Mouse (Mus musculus): ENCODE results near the gene Fndc3b. TPM values are rescaled to one million over a fixed set of nuclear protein-coding genes. Genes with fewer than 3 reads are reported as not detected.

Fndc3b gene
- 6.1 and 7.7 TPM in 2 replicates for polyA plus RNA-seq (2015; fragmentation: Nextera tagmentation; extraction: Ambion mirVana)

DNA sequence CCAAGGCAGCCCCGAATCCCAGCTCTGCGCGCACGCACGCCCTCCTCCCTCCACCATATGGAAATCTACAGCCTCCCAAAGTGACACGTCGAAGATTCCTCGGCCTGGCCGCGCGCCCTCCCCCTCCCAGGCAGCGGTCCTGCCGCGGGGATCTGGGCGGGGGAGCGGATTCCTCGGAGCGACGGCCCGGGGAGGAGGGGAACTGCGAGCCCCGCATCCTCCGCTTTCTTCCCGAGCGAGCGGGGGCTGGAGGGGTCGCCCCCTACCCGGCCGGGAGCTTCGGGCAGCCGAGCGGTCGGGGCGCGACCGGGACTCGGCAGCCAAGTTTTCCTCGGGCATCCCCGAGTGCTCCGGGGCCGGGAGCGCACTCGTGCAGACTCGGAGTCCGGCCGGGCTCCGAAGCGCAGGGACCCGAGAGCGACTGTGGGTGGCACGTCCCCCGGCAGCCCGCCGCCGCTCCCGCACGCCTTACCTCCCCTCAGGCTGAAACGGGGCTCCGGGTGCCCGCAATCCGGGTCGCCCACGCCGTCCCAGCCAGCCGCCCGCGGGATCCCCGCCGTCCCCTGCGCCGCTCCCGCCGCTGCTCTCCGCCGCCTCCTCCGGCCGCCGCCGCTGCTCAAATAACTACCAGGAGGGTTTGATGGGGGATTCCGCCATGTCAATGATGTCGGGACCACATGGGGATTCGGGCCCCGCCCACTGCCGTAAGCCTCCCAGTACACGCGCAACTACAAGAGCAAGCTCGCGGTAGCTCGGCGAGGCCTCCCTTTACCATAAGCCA lies at the start of gene Fndc3b:
Fndc3b (minus strand) TSS at position 660 of the 781 bp plus-strand sequence.
- Histone ChIP-seq H3K4me1 (peaks cover 17% of the 10 kb centered on the region), H3K36me3 (no peaks in the 10 kb centered on the region), H3K4me2 (replicated peaks) (peak within 1 kb of the TSS; percentile 77), H3K27ac (replicated peaks) (peak within 1 kb of the TSS; percentile 94), H3K4me3 (peak within 1 kb of the TSS; percentile 82), H3K9me3 (no peaks in the 10 kb centered on the region), H3K27me3 (no peaks in the 10 kb centered on the region), H3K9ac (replicated peaks) (peak within 1 kb of the TSS; percentile 71)
- under 1% methylated on average over 88 of the region's 90 CpGs for WGBS
- peak; percentile 96 for ATAC-seq (replicated peaks)

DNA sequence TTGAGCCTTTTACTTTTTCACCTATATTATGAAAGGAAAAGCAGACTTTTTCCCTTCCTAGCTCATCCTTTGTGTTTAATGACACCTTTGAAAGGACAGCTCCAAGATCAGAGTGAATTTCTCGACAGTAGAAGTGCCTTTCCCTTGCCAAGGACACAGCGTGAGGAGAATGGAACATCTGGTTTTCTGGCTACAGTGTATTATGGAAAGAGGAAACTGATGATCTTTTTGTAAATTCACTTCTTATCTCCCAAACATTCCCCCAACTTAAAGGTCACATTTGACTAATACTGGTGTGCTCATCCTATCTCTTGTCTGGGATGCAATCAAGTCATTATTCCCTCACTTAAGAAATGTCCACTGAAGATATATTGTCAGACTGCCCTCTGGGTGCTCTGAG lies 49.2 kb upstream of the Fndc3b start:
- no peak for ATAC-seq (replicated peaks)
- no peaks in the 10 kb centered on the region for H3K27me3 ChIP-seq
- no peaks in the 10 kb centered on the region for H3K4me1 ChIP-seq
- no peak overlapping the region for H3K9ac ChIP-seq (replicated peaks)
- WGBS = 90% methylated on average over 2 of the region's 2 CpGs
- no peak overlapping the region for H3K27ac ChIP-seq (replicated peaks)
- H3K36me3 ChIP-seq = no peaks in the 10 kb centered on the region
- H3K4me2 ChIP-seq (replicated peaks) = no peak overlapping the region
- H3K9me3 ChIP-seq = no peaks in the 10 kb centered on the region
- no peak overlapping the region for H3K4me3 ChIP-seq

DNA sequence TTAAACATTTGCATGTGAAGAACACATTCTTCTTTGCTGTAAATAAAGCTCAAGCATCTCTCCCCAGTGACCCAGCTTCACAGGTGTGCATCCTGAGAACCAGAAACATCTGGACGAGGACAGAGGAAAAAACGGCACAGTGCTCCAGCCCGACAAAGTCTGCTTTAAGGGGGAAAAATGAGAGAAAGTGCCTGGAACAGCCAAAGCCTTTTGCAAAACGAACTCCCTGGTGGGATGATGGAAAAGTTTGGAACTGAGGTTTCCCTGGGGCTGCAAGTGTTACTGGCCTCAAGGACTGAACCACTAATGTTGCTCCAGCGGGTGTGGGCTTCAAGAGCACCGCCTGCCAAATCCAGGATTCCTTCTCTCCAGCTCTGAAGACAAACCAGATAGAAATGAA lies 47.9 kb upstream of the Fndc3b start:
- H3K4me3 ChIP-seq = no peak overlapping the region
- H3K27ac ChIP-seq (replicated peaks) = no peak overlapping the region

DNA sequence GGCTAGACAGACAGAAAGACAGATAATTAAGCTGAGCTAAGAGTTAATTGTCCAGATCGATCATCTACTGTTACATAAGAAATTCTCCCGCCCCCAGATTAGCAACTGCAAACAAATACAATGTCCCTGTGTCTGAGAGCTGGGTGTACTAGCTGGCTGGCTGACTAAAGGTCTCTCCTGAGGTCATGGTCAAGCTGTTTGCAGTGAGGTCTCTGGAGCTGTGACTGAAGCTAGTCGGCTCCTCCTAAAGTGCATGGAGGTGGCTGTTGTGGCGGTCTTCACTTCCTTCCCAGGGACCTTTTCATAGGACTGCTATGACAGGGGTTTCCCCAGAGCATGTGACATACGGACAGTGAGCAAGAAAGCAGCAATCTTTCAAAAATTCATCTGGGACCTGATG lies 40.5 kb upstream of the Fndc3b start:
- no peaks in the 10 kb centered on the region for H3K36me3 ChIP-seq
- no peaks in the 10 kb centered on the region for H3K27me3 ChIP-seq
- no peak for ATAC-seq (replicated peaks)
- no peaks in the 10 kb centered on the region for H3K9me3 ChIP-seq
- H3K4me3 ChIP-seq = no peak overlapping the region
- H3K9ac ChIP-seq (replicated peaks) = no peak overlapping the region
- no peak overlapping the region for H3K27ac ChIP-seq (replicated peaks)
- no peaks in the 10 kb centered on the region for H3K4me1 ChIP-seq
- no peak overlapping the region for H3K4me2 ChIP-seq (replicated peaks)
- 71% methylated on average over 5 of the region's 5 CpGs for WGBS

More for the DNA sequence above, 47.9 kb upstream of the Fndc3b start:
- Histone ChIP-seq H3K9me3 (no peaks in the 10 kb centered on the region), H3K4me1 (no peaks in the 10 kb centered on the region), H3K9ac (replicated peaks) (no peak overlapping the region), H3K4me2 (replicated peaks) (no peak overlapping the region), H3K36me3 (no peaks in the 10 kb centered on the region), H3K27me3 (no peaks in the 10 kb centered on the region)
- 64% methylated on average over 6 of the region's 6 CpGs for WGBS
- ATAC-seq (replicated peaks) = no peak

DNA sequence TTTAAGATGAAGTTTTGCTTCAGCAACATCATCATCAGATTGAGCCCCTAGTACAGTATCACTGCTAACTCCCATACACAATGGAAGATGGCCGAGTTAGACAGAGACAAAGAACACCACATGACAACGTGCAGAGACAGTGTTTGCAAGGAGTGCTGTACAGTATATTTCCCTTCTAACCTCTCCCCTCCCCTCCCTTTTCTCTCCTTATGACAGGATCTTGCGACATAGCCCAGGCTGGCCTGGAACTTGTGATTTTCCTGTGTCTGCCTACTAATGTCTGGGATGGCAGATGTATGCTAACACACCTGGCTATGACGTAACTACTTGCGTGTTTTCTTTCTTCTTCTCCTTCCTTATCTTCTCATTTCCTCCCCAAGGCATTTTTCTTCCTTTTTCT lies 40.0 kb upstream of the Fndc3b start:
- Histone ChIP-seq H3K4me1 (no peaks in the 10 kb centered on the region), H3K27ac (replicated peaks) (no peak overlapping the region), H3K4me2 (replicated peaks) (no peak overlapping the region), H3K36me3 (no peaks in the 10 kb centered on the region), H3K9ac (replicated peaks) (no peak overlapping the region), H3K4me3 (no peak overlapping the region), H3K9me3 (no peaks in the 10 kb centered on the region), H3K27me3 (no peaks in the 10 kb centered on the region)
- no peak for ATAC-seq (replicated peaks)
- 84% methylated on average over 5 of the region's 5 CpGs for WGBS

DNA sequence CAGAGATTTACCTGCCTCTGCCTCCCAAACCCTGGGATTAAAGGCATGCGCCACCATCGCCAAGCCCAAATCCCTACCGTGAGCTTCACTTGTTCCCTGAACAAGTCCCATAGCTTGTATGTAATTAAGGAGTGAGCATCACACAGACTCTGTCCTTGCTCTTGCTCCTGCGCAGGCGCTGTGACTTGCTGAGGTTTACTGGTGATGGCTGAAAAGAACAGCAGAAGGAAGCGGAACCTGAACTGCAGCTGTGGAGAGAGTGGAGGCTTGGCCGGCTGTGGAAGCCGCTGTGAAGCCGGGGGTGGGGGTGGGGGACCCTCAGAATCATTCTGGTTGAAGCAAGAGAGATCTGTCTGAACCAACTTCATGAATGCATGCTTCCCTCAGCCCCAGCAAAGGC lies 34.5 kb upstream of the Fndc3b start:
- Histone ChIP-seq H3K36me3 (no peaks in the 10 kb centered on the region), H3K9ac (replicated peaks) (no peak overlapping the region), H3K4me1 (no peaks in the 10 kb centered on the region), H3K4me2 (replicated peaks) (no peak overlapping the region), H3K27ac (replicated peaks) (no peak overlapping the region), H3K9me3 (no peaks in the 10 kb centered on the region), H3K27me3 (no peaks in the 10 kb centered on the region), H3K4me3 (no peak overlapping the region)
- ATAC-seq (replicated peaks) = no peak
- WGBS = 97% methylated on average over 9 of the region's 9 CpGs

DNA sequence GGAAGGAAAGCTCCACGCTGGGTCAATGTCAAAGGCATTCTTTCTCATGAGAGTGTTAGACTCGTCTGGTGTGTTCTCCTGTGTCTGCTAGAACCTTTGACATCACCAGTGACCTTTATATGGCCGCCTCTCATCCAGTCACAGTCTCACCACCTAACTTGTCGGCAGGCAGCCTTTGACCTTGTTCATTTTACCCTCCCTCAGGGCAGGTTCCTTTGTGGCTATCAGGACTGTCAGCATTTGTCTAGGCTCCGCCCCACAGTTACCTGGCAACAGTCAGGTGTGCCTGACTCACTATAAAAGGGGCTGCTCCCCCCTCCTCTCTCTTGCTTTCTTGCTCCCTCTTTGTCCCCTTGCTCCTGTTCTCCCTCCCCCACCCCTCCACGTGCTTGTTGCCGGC lies 33.6 kb upstream of the Fndc3b start:
- no peak for ATAC-seq (replicated peaks)
- 48% methylated on average over 7 of the region's 7 CpGs for WGBS
- H3K9ac ChIP-seq (replicated peaks) = no peak overlapping the region
- no peaks in the 10 kb centered on the region for H3K36me3 ChIP-seq
- H3K4me3 ChIP-seq = no peak overlapping the region
- no peaks in the 10 kb centered on the region for H3K27me3 ChIP-seq
- H3K9me3 ChIP-seq = no peaks in the 10 kb centered on the region
- H3K4me1 ChIP-seq = no peaks in the 10 kb centered on the region
- H3K4me2 ChIP-seq (replicated peaks) = no peak overlapping the region
- no peak overlapping the region for H3K27ac ChIP-seq (replicated peaks)

DNA sequence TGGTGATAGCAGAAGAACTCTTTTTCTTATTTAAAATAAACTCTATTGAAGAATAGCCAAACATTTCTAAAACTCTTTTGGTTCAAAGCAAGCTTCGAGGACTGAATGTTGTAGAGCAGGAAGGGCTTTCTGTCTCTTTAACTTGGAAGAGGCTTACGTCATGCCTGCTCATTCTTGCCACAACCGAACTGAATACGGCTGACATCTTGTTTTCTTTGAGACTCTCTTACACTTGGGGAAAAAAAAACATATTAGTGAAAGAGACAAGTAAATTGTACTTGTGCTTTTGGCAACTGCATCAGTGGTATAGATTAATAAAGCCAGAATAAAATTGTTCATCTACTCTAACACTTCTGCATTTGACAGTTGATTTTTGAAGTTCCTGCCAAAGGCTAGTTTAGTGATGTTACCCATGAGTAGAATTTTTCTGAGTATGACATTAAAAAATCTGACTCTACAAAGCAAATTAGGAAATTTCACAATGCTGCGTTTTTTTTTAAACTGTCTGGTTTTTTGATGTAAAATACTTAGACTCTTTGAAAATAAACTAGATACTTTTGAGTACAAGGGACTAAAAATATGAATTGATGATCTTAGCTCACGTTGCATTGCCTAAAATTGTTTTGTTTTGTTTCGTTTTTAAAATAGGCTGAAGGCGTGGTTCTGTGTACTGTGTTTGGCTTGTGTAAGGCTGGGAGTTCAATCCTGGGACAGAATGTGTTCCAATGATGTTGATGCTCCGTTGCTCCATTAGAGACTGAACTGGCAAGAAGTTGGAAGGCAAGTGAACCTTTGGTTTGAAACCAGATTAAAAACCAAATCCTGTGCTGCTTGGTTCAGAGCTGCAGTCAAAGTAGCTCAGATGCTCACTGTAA lies 32.4 kb upstream of the Fndc3b start:
- Histone ChIP-seq H3K36me3 (no peaks in the 10 kb centered on the region), H3K9me3 (no peaks in the 10 kb centered on the region), H3K9ac (replicated peaks) (no peak overlapping the region), H3K4me3 (no peak overlapping the region), H3K4me2 (replicated peaks) (no peak overlapping the region), H3K27ac (replicated peaks) (no peak overlapping the region), H3K27me3 (no peaks in the 10 kb centered on the region), H3K4me1 (no peaks in the 10 kb centered on the region)
- no peak for ATAC-seq (replicated peaks)
- WGBS = 72% methylated on average over 9 of the region's 9 CpGs

DNA sequence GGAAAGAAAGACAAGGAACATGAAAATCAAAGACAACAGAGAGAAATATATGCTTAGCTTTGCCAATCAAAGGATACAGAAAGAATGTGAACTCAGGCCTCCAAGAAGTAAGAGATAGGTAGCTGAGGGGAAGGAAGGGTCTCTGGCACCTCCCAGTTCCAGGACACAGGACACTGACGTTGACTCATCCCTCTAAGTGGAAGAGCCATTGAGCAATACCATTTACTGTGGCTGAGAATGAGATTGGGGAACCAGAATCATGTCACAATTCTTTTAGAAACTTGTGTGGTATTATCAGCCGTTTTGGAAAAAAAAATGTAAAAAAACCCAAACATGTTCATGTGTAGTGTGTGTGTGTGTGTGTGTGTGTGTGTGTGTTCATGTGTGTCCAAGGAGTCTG lies 31.0 kb upstream of the Fndc3b start:
- H3K4me1 ChIP-seq = no peaks in the 10 kb centered on the region
- H3K4me2 ChIP-seq (replicated peaks) = no peak overlapping the region
- no peaks in the 10 kb centered on the region for H3K9me3 ChIP-seq
- ATAC-seq (replicated peaks) = no peak
- no peaks in the 10 kb centered on the region for H3K27me3 ChIP-seq
- no peaks in the 10 kb centered on the region for H3K36me3 ChIP-seq
- H3K4me3 ChIP-seq = no peak overlapping the region
- H3K9ac ChIP-seq (replicated peaks) = no peak overlapping the region
- no peak overlapping the region for H3K27ac ChIP-seq (replicated peaks)
- WGBS = 86% methylated on average over 2 of the region's 2 CpGs

DNA sequence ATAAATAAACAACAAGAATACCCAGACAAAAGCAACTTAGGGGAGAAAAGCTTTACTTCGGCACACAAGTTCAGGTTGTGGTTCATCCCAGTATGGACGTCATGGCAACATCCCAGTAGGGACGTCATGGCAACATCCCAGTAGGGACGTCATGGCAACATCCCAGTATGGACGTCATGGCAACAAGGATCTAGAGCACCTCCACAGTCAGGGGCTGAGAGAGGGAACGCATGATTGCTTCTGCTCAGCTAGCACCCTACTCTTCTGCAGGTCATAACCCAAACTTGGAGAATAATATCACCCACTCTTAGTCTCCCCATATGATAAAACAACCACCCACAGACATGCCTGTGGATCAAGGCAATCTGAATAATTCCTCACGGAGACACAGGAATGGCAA lies 29.0 kb upstream of the Fndc3b start:
- H3K27ac ChIP-seq (replicated peaks) = no peak overlapping the region
- WGBS = 63% methylated on average over 7 of the region's 7 CpGs

DNA sequence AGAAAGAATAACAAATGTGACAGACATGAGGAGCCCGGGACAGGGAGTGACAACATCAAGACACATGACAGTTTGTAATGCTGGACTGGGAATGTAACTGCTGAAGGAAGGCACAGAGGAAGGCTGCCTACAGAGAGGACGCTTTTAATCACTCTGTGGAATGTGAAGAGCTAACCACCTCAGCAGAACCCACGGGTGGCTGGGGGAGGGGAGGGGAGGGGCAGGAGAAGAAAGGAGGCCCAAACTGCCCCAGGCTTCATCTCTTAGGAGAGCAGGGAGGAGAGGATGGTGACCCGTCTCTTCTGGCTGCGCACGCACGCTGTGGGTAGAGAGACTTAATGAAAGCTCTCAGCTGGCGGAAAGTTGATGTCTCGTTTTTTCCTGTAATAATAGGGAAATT lies 25.1 kb upstream of the Fndc3b start:
- no peaks in the 10 kb centered on the region for H3K9me3 ChIP-seq
- H3K9ac ChIP-seq (replicated peaks) = no peak overlapping the region
- H3K36me3 ChIP-seq = no peaks in the 10 kb centered on the region
- H3K4me2 ChIP-seq (replicated peaks) = peak overlapping the region; percentile 8; the same call in 1 of the 2 replicates
- ATAC-seq (replicated peaks) = peak; percentile 38; the same call in 1 of the 2 replicates
- H3K27ac ChIP-seq (replicated peaks) = no peak overlapping the region
- H3K27me3 ChIP-seq = no peaks in the 10 kb centered on the region
- 12% methylated on average over 9 of the region's 9 CpGs for WGBS
- no peak overlapping the region for H3K4me3 ChIP-seq
- 0 out of 2 replicates have a peak, but pooled peaks cover 5% of the 10 kb centered on the region for H3K4me1 ChIP-seq

More for the DNA sequence above, 29.0 kb upstream of the Fndc3b start:
- no peak overlapping the region for H3K4me3 ChIP-seq
- H3K27me3 ChIP-seq = no peaks in the 10 kb centered on the region
- H3K4me2 ChIP-seq (replicated peaks) = no peak overlapping the region
- ATAC-seq (replicated peaks) = no peak
- 0 out of 2 replicates have a peak, but pooled peaks cover 5% of the 10 kb centered on the region for H3K4me1 ChIP-seq
- no peaks in the 10 kb centered on the region for H3K36me3 ChIP-seq
- H3K9ac ChIP-seq (replicated peaks) = no peak overlapping the region
- H3K9me3 ChIP-seq = no peaks in the 10 kb centered on the region

DNA sequence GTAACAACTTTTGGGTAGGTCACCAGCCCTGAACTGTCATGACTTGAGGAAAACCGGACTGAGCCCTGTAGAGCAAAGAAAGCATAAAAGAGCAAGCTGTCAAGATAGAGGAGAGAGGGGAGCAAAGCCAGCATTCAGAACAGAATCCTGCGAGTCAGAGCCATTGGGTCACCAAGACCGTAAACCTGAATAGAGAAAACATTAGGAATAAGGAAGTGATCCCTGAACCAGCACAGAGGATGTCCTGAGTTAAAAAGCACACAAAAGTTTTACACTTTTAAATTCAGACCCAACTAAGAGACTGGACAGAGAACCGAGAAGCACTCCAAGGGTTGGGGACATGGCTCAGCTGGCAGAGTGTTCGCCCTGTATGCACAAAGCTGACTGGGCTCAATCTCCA lies 24.0 kb upstream of the Fndc3b start:
- 79% methylated on average over 5 of the region's 5 CpGs for WGBS
- Histone ChIP-seq H3K4me3 (no peak overlapping the region), H3K4me1 (0 out of 2 replicates have a peak, but pooled peaks cover 5% of the 10 kb centered on the region), H3K36me3 (no peaks in the 10 kb centered on the region), H3K27ac (replicated peaks) (no peak overlapping the region), H3K9me3 (no peaks in the 10 kb centered on the region), H3K4me2 (replicated peaks) (no peak overlapping the region), H3K9ac (replicated peaks) (no peak overlapping the region), H3K27me3 (no peaks in the 10 kb centered on the region)
- no peak for ATAC-seq (replicated peaks)
